Mouse (Mus musculus): ENCODE measurements around the gene Frmd4a. TPM values are rescaled to one million over a fixed set of nuclear protein-coding genes. Genes with fewer than 3 reads are reported as not detected.

The Frmd4a gene
- polyA plus RNA-seq, 1 experiment from 2014 or later: 3.8 TPM

DNA sequence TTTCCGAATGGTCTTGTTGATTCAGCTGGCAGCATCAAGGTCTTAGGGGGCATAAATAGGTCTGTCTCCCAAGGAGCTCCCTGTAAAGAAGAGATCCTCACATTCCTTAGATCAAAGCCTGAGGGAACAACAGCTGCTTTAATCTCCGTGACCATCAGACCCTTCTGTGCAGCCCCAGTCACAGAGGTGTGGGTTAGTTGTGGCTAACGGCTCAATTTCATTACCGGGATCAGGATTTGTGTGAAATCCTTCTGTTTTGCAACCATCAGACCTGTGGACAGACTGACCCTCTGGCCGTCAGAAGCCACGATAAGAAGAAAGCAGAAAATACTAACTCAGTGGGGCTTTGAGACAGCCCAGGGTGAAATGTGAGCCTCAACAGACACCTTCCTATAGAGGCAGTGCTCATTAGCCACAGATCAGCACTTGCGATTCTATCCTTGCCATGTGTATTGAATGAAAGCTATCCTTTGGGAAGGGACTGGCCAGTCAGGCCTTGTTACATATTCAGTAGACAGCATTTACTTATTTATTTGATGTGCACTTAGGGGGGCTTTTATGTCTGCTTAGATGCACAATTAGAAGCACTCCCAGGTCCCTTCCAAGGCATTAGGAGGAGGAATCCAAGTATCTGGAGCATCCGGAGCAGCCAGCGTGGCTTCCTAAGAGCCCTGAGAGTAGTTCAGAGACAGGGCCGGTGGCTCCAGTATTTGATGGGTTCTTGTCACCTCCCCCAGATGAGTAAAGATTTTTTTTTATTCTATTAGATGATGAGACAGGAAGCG is 524.5 kb downstream of the Frmd4a start:
- no peak overlapping the region for H3K4me2 ChIP-seq (replicated peaks; ENCODE audit: low read depth)
- no peak overlapping the region for H3K9ac ChIP-seq (ENCODE audit: low read length)
- DNase-seq (ENCODE audit: low spot score) (no peak), ATAC-seq (ENCODE audit: low FRiP score, low TSS enrichment) (no peak)
- H3K36me3 ChIP-seq (ENCODE audit: control insufficient read depth, insufficient read depth, low read length): no peaks in the 10 kb centered on the region
- WGBS: 60% methylated on average over 11 of the region's 11 CpGs
- no peaks in the 10 kb centered on the region for H3K9me3 ChIP-seq (ENCODE audit: control insufficient read depth, low read length)
- no peak overlapping the region for H3K4me3 ChIP-seq (ENCODE audit: low read depth, low read length)
- no peaks in the 10 kb centered on the region for H3K27me3 ChIP-seq (ENCODE audit: control insufficient read depth, insufficient read depth, low read length)
- TF ChIP-seq CTCF (IDR thresholded peaks at IDR 0.05; ENCODE audit: low read depth): no peak
- no peak for TF ChIP-seq EP300 (optimal IDR thresholded peaks at IDR 0.05)
- no peak overlapping the region for H3K27ac ChIP-seq (replicated peaks)
- H3K4me1 ChIP-seq (replicated peaks; ENCODE audit: control insufficient read depth, insufficient read depth): no peaks in the 10 kb centered on the region

DNA sequence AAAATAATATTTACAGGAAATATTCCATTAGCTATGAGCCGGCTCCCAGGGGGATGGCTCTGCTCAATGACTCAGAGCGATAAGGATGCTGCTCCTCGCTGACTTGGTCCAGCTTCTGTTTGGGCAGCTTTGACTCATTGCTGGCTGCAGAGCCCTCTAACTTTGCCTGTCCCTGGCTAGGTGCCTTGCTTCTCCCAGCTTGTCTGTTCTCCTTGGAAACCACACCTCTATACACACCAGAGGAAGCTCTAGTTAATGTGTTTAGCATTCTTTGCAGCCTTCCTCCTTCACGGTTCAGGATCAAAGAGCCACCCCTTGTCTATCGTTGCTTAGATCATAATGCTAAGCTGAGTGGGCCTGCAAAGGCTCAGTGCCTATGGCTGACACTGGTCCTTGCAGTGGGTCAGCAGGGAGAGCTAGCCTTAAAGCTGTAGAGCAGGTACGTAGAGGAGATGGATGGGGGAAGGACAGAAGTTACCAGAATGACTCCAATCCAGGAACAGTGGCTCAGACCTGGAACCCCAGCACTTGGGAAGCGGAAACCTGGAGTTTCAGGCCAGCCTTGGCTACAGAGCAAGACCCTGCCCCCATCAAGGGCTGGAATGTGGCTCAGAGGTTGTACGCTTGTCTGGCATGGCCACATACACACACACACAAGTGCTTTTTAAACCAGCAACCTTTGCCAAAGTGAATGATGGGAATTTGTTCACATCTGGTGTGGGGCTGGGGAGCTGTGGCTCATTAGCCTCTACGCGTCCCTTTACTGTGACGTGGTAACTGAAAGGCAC is 525.3 kb downstream of the Frmd4a start:
- H3K4me2 ChIP-seq (replicated peaks; ENCODE audit: low read depth): no peak overlapping the region
- no peaks in the 10 kb centered on the region for H3K4me1 ChIP-seq (replicated peaks; ENCODE audit: control insufficient read depth, insufficient read depth)
- no peaks in the 10 kb centered on the region for H3K27me3 ChIP-seq (ENCODE audit: control insufficient read depth, insufficient read depth, low read length)
- no peak for DNase-seq (ENCODE audit: low spot score)
- H3K9ac ChIP-seq (ENCODE audit: low read length): no peak overlapping the region
- no peak overlapping the region for H3K27ac ChIP-seq (replicated peaks)
- H3K9me3 ChIP-seq (ENCODE audit: control insufficient read depth, low read length): no peaks in the 10 kb centered on the region
- 60% methylated on average over 11 of the region's 11 CpGs for WGBS
- no peaks in the 10 kb centered on the region for H3K36me3 ChIP-seq (ENCODE audit: control insufficient read depth, insufficient read depth, low read length)
- TF ChIP-seq EP300 (optimal IDR thresholded peaks at IDR 0.05): no peak
- no peak for TF ChIP-seq CTCF (IDR thresholded peaks at IDR 0.05; ENCODE audit: low read depth)
- H3K4me3 ChIP-seq (ENCODE audit: low read depth, low read length): no peak overlapping the region
- ATAC-seq (ENCODE audit: low FRiP score, low TSS enrichment): no peak

DNA sequence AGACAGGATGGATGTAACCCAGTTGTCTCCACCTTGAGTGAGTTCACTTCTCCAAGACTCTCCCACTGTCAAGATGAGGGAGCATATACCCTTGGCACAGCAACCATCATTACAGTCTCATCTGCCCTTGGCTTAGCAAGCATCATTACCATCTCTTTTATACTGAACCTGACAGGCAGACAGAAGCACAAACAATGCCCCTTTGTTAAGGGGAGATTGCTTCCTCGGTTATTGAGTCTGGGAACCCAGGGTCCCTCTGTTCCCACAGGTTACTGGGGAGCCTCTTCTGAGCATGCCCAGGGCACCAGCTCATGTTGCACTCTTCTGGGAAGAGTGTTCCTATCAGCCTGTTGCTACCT is 525.9 kb downstream of the Frmd4a start:
- Histone ChIP-seq H3K9ac (ENCODE audit: low read length) (no peak overlapping the region), H3K9me3 (ENCODE audit: control insufficient read depth, low read length) (no peaks in the 10 kb centered on the region), H3K4me3 (ENCODE audit: low read depth, low read length) (no peak overlapping the region), H3K4me1 (replicated peaks; ENCODE audit: control insufficient read depth, insufficient read depth) (no peaks in the 10 kb centered on the region), H3K27me3 (ENCODE audit: control insufficient read depth, insufficient read depth, low read length) (no peaks in the 10 kb centered on the region), H3K36me3 (ENCODE audit: control insufficient read depth, insufficient read depth, low read length) (no peaks in the 10 kb centered on the region), H3K27ac (replicated peaks) (no peak overlapping the region), H3K4me2 (replicated peaks; ENCODE audit: low read depth) (no peak overlapping the region)
- WGBS: 41% methylated on average over 1 of the region's 1 CpGs
- DNase-seq (ENCODE audit: low spot score) (no peak), ATAC-seq (ENCODE audit: low FRiP score, low TSS enrichment) (no peak)
- no peak for TF ChIP-seq CTCF (IDR thresholded peaks at IDR 0.05; ENCODE audit: low read depth)
- no peak for TF ChIP-seq EP300 (optimal IDR thresholded peaks at IDR 0.05)

DNA sequence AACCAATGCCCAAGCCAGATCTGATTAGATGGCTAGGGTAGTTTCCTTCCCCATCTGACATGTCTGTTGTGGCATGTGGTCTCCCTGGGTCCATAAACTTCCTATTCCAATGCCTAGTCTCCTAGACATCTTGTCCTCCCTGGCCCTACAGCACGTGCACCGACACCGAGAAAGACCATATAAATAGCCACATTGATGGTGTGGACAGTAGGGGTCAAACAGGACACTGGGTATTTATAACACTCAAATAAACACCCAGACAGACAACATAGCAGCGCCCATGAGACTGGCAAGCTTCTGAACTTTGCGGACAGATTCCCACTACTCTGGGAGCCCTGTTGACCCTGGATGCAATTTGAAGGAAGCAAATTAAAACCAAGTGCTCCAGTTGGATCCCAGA is 526.8 kb downstream of the Frmd4a start:
- TF ChIP-seq CTCF (IDR thresholded peaks at IDR 0.05; ENCODE audit: low read depth) (no peak), EP300 (optimal IDR thresholded peaks at IDR 0.05) (no peak)
- Histone ChIP-seq H3K9me3 (ENCODE audit: control insufficient read depth, low read length) (no peaks in the 10 kb centered on the region), H3K4me3 (ENCODE audit: low read depth, low read length) (no peak overlapping the region), H3K4me2 (replicated peaks; ENCODE audit: low read depth) (no peak overlapping the region), H3K36me3 (ENCODE audit: control insufficient read depth, insufficient read depth, low read length) (no peaks in the 10 kb centered on the region), H3K9ac (ENCODE audit: low read length) (no peak overlapping the region), H3K27me3 (ENCODE audit: control insufficient read depth, insufficient read depth, low read length) (no peaks in the 10 kb centered on the region), H3K27ac (replicated peaks) (no peak overlapping the region), H3K4me1 (replicated peaks; ENCODE audit: control insufficient read depth, insufficient read depth) (no peaks in the 10 kb centered on the region)
- DNase-seq (ENCODE audit: low spot score) (no peak), ATAC-seq (ENCODE audit: low FRiP score, low TSS enrichment) (no peak)
- 85% methylated on average over 5 of the region's 5 CpGs for WGBS

DNA sequence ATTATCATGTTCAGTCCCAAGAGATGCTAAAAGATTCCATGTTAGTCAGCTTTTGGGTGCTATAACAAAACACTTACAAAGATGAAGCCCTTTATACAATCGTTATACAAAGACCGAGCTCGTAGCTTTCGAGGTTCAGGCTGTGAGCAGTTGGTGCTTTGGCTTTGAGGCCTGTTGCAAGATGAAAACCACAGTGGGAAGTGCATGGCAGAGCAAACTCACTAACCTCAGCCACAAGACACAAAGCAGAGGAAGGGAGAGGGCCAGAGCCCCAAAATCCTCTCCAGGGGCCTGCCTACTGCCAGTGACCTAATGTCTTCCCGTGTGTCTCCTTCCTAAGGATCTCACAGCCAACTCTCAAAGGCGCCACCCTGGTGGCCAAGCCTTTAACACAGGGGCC is 527.7 kb downstream of the Frmd4a start:
- DNase-seq (ENCODE audit: low spot score): no peak
- H3K27ac ChIP-seq (replicated peaks): no peak overlapping the region
- no peaks in the 10 kb centered on the region for H3K27me3 ChIP-seq (ENCODE audit: control insufficient read depth, insufficient read depth, low read length)
- H3K4me2 ChIP-seq (replicated peaks; ENCODE audit: low read depth): no peak overlapping the region
- H3K9me3 ChIP-seq (ENCODE audit: control insufficient read depth, low read length): no peaks in the 10 kb centered on the region
- H3K4me1 ChIP-seq (replicated peaks; ENCODE audit: control insufficient read depth, insufficient read depth): no peaks in the 10 kb centered on the region
- TF ChIP-seq EP300 (optimal IDR thresholded peaks at IDR 0.05) (no peak), CTCF (IDR thresholded peaks at IDR 0.05; ENCODE audit: low read depth) (no peak)
- no peak overlapping the region for H3K9ac ChIP-seq (ENCODE audit: low read length)
- ATAC-seq (ENCODE audit: low FRiP score, low TSS enrichment): no peak
- no peaks in the 10 kb centered on the region for H3K36me3 ChIP-seq (ENCODE audit: control insufficient read depth, insufficient read depth, low read length)
- WGBS: 94% methylated on average over 6 of the region's 6 CpGs
- no peak overlapping the region for H3K4me3 ChIP-seq (ENCODE audit: low read depth, low read length)

All from stomach, postnatal 0 days (tissue).